Mouse (Mus musculus): ENCODE data around the gene Csad.

The Csad gene

GRCm38 (mm10) chr15:102202971-102203834 is 1.3 kb downstream of the Csad start, which contains the start of gene Zfp740:
Gene Zfp740, plus strand, starts transcription at chr15:102203249.
- DNase-seq (ENCODE audit: low read depth) = peak; percentile 96

GRCm38 (mm10) chr15:102198841-102199240 is 5.7 kb downstream of the Csad start:
- DNase-seq (ENCODE audit: low read depth) = no peak

GRCm38 (mm10) chr15:102195373-102195772 is 9.2 kb downstream of the Csad start:
- DNase-seq (ENCODE audit: low read depth) = no peak

- DNase-seq (ENCODE audit: low read depth) = no peak
Measured at GRCm38 (mm10) chr15:102194439-102194838, 10.1 kb downstream of the Csad start.

GRCm38 (mm10) chr15:102193652-102194051 is 10.9 kb downstream of the Csad start:
- DNase-seq (ENCODE audit: low read depth) = no peak

GRCm38 (mm10) chr15:102192820-102193386 is 11.6 kb downstream of the Csad start:
- no peak for DNase-seq (ENCODE audit: low read depth)

GRCm38 (mm10) chr15:102192271-102192812 is 12.2 kb downstream of the Csad start:
- DNase-seq (ENCODE audit: low read depth) = no peak

GRCm38 (mm10) chr15:102191699-102192098 is 12.8 kb downstream of the Csad start:
- no peak for DNase-seq (ENCODE audit: low read depth)

GRCm38 (mm10) chr15:102188883-102189282 is 15.6 kb downstream of the Csad start:
- no peak for DNase-seq (ENCODE audit: low read depth)

GRCm38 (mm10) chr15:102188096-102188495 is 16.4 kb downstream of the Csad start:
- DNase-seq (ENCODE audit: low read depth) = no peak

GRCm38 (mm10) chr15:102186239-102186638 is 18.3 kb downstream of the Csad start:
- no peak for DNase-seq (ENCODE audit: low read depth)

- no peak for DNase-seq (ENCODE audit: low read depth)
Measured at GRCm38 (mm10) chr15:102183076-102183475, 21.4 kb downstream of the Csad start.

GRCm38 (mm10) chr15:102179924-102180323 is 24.6 kb downstream of the Csad start:
- DNase-seq (ENCODE audit: low read depth) = no peak

- DNase-seq (ENCODE audit: low read depth) = no peak
Measured at GRCm38 (mm10) chr15:102179106-102179505, 25.4 kb downstream of the Csad start.

- peak; percentile 90 for DNase-seq (ENCODE audit: low read depth)
Measured at GRCm38 (mm10) chr15:102178279-102178678, 26.2 kb downstream of the Csad start.

- DNase-seq (ENCODE audit: low read depth) = no peak
Measured at GRCm38 (mm10) chr15:102177417-102177816, 27.1 kb downstream of the Csad start.

- no peak for DNase-seq (ENCODE audit: low read depth)
Measured at GRCm38 (mm10) chr15:102176571-102177316, 27.8 kb downstream of the Csad start.

- no peak for DNase-seq (ENCODE audit: low read depth)
Measured at GRCm38 (mm10) chr15:102175736-102176319, 28.7 kb downstream of the Csad start.

GRCm38 (mm10) chr15:102173581-102173980 is 30.9 kb downstream of the Csad start:
- no peak for DNase-seq (ENCODE audit: low read depth)

- no peak for DNase-seq (ENCODE audit: low read depth)
Measured at GRCm38 (mm10) chr15:102169064-102169463, 35.5 kb downstream of the Csad start.

- DNase-seq (ENCODE audit: low read depth) = no peak
Measured at GRCm38 (mm10) chr15:102167620-102168021, 36.9 kb downstream of the Csad start.

All from naive thymus-derived CD4-positive, alpha-beta T cell, adult 2 months (primary cell).